Mouse (Mus musculus): ENCODE results near the gene Sfxn1.

DNA sequence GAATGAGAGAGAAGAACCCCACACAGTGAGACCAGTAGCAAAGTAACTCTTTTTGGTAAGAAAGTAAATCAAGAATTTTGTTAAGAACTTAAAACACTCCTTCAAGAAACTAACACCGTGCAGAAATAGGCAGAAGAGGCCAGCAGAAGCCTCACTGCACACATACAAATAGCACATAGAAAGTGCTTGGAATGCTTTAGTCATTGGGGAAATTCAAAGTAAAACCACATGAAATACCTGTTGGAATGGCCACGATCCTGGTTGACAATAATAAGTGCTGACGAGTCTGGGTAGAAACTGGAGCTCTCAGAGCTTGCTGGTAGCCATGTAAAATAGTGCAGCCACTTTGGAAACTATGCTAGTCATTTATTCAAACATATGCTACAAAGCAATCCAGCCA is 30.4 kb downstream of the Sfxn1 start:
- no peak for TF ChIP-seq CTCF (IDR thresholded peaks at IDR 0.05; ENCODE audit: insufficient read depth, low read length)
- no peak for TF ChIP-seq POLR2A (IDR thresholded peaks at IDR 0.05; ENCODE audit: borderline replicate concordance, extremely low read depth, low read depth, low read length)
